Mouse (Mus musculus): ENCODE data around the gene Pip4p1.
"Not testable (repeated sequence)": the region's sequence is repeated elsewhere in the genome, so short reads cannot be mapped to it uniquely, and the experiment has no call there.

The Pip4p1 gene

GRCm38 (mm10) chr14:50938119-50938908 lies 7.7 kb upstream of the Pip4p1 start:
- no peak for DNase-seq

DNA sequence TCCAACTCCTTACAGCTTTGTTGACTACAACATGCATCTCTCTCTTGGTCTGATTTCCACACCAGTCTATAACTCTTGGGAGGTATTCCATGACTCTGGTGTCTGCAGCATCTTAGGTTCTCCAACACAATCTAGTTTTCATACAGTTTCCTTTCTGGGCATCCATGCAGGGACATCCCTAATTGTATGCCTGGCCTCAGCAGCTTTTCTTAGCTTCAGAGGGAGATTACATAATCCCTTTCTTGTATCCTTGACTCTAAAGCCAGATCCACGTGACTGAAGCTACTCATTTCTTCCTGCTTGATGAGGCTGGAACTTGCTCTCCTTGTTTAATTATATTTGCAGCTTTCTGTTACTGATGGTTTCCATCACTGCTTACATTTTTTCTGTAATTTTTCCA lies 6.0 kb upstream of the Pip4p1 start:
- DNase-seq: no peak

DNA sequence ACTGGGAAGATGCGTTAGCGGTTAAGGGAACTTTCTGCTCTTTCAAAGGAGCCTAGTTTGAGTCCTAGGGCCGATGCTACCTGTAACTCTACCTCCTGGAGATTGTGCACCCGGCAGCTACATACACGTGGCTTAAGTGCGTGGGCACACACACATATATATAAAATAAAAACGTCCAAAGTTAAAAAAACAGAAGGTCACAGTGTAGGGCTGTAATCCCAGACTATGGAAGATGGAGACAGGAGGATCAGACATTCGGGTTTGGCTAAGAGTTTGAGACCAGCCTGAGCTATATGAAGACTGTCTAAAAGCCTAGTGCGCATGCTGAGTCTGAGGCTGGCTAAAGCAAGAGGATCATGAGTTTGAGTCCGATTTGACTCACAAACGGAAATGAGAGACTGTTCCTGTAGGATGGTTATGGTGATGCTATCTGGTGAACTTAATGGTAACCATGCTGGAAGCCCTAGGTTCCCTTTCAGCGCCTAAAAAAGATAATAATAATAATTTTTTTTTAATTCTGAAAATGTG lies 901 bp upstream of the Pip4p1 start:
- DNase-seq: no peak

DNA sequence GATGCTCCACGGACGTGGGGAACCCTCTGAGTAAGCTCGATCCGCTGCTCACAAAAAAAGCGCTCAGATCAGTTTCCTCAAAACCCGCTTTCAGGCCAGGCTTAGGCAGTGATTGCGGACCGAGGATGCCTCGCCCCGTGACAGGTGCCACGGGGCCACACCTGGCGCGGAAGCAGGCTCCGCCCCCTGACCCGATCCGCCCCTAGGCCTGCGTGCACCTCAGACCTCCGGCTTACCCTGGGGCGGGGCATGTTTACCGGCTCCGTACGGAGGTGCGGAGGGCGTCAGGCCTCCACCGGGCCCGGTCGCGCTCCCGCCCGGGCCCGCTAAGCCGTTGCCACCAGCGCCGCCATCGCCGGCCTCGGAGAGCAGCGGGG lies 291 bp downstream of the Pip4p1 start:
- DNase-seq: peak in 1 of 2 experiments; percentile 85

DNA sequence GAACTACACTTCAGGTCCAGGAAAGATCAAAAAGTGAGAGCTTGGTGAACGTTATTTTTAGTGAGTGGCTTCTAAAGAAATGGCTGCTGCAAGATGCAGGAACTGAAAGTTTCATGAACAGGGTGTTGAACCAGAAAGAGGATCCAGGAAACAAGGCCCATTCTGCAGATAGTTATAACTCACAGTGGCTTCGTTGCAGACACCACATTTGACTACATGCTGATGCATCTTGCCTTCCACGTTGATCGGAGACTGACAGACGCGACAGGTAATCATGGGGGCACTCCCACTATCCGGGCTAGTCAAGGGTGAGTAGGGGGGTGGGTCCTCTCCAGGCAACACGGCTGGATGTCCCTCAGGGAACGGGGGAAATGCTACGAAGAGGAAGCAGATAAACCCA lies 705 bp downstream of the Pip4p1 start:
- no peak for DNase-seq

- no peak for DNase-seq
Measured at GRCm38 (mm10) chr14:50927366-50927765, 3.3 kb downstream of the Pip4p1 start.

DNA sequence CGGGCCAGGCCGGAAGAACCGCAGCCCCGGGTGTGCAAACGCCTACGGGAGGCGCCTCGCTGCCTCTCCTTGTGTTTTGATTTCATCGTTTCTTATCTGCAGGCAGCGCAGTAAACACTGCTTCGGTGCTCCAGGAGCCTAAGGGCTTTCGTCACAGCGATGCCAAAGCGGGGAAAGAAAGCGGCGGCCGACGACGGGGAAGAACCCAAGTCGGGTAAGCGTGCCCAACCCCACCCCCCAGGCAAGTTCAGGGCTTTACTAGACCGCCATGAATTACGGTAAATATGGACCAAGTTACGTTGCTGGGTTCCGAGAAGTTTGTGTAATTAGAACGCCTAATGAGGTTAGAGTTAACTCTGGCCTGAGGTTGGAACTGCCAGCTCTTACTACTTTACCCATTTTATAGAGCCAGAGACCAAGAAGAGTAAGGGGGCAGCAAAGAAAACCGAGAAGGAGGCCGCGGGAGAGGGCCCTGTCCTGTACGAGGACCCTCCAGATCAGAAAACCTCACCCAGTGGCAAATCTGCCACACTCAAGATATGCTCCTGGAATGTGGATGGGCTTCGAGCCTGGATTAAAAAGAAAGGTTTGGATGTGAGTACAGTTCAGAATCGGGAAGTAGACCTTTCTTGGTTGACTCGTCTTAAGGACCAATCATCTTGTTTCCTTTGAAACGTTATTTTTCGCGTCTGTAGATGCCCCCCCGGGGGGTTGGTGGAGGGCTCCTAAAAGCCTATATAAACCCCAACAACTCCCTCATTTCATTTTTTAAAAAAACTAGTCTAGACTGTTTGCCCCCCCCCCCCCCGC lies 5.3 kb downstream of the Pip4p1 start:
- no peak for DNase-seq

- peak; percentile 97 for DNase-seq
Measured at GRCm38 (mm10) chr14:50924281-50925064, 6.2 kb downstream of the Pip4p1 start, which contains the start of the genes Osgep and Apex1. Gene Osgep, minus strand, starts transcription at chr14:50924893. Gene Apex1, plus strand, starts transcription at chr14:50924968.

DNA sequence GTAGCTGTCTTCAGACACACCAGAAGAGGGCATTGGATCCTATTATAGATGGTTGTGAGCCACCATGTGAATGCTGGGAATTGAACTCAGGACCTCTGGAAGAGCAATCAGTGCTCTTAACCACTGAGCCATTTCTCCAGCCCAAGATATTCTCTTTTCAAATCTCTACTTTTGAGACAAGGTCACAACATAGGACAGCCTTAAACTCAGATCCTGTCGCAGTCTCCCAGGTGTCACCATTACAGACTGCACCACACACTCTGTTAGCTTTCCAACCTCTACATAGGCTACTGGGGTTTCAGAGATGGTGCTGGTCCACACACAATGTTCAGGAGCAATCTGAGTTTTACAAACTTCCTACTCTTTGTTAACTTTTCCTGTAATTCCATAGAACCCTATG lies 7.2 kb downstream of the Pip4p1 start:
- DNase-seq: not testable (repeated sequence)

- no peak for DNase-seq
Measured at GRCm38 (mm10) chr14:50911356-50911755, 19.3 kb downstream of the Pip4p1 start.

- no peak for DNase-seq
Measured at GRCm38 (mm10) chr14:50908126-50908525, 22.5 kb downstream of the Pip4p1 start.

GRCm38 (mm10) chr14:50905327-50905726 lies 25.3 kb downstream of the Pip4p1 start:
- not testable (repeated sequence) for DNase-seq

GRCm38 (mm10) chr14:50904828-50905129 lies 25.9 kb downstream of the Pip4p1 start:
- DNase-seq: no peak

DNA sequence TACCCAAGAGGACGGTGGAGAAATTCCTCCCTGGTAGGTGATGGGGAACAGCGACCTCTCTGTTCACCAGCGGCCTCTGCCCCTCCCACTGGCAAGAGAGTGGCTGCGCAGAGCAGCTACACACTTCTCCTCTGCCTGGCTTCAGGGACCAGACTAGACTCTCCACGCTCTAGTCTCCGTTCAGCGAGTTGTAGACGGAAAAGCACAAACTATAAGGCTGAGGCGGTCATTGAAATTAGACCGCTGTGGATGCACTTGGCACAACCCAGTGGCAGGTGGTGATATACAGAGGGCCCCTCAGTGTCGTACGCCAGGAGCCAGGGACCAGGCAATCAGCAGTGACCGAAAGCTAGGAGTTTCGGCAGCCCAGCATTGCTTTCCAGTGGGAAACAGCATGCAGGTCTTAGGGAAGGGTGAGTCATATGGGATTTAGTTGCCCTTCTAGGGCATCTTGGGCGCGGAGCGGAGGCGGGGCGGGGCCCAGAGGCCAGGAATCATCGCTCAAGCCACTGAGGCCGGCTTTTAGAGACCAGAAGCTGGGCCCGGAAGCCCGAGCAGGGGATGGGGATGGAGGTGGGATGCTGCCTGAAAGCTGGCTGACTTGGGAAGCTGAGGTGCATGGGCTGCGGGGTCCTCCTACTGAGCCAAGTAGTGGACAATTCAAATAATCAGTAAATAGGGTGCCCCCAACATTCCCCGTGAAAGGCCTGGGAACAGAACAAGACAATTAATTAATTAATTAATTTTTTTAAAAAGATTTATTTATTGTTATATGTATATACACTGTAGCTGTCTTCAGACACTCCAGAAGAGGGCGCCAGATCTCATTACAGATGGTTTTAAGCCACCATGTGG lies 26.5 kb downstream of the Pip4p1 start:
- peak; percentile 69 to 81 for DNase-seq

DNA sequence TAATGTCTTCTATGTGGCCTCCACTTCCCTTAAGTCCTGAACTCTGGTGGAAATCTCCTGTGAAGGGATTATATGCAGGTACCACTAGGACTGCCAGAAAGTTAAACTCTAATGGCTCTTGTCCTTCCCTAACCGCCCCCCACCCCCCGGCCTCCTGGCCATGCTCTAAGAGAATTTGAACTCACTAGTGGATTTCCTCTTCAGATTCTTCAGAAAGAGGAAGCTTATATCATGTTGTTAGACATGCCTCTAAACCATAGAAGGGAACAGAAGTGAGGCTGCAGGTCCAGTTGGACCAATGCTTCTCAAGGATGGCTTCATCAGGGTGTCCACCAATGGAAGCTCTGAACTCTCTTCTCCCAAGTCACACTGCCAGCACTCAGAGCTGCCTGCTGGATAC lies 32.7 kb downstream of the Pip4p1 start:
- DNase-seq: not testable (repeated sequence)

DNA sequence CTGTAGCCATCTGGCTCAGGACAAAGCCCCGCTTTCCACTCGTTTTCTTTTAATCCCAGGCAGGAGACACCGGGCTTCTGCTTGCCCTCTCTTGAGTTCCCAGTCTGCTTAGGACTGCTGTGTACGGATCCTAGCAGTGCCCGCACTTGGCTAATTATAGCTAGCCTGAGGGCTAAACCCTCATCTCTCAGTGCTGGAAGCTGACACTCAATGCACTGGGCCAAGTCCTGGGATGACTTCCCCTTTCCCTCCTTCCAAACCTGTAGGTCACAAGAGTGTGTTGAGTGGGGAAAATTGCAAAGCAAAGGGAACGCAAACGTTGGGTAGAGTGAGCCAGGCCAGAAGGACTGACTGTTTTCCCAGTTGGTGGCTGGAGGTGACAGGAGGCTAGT lies 33.3 kb downstream of the Pip4p1 start, which contains the start of gene Klhl33:
TSS of gene Klhl33 (minus strand) at position 134 of the 392 bp plus-strand sequence.
- DNase-seq: peak; percentile 57 to 64

- DNase-seq: peak; percentile 73 to 80
Measured at GRCm38 (mm10) chr14:50896747-50897373, 33.8 kb downstream of the Pip4p1 start.

DNA sequence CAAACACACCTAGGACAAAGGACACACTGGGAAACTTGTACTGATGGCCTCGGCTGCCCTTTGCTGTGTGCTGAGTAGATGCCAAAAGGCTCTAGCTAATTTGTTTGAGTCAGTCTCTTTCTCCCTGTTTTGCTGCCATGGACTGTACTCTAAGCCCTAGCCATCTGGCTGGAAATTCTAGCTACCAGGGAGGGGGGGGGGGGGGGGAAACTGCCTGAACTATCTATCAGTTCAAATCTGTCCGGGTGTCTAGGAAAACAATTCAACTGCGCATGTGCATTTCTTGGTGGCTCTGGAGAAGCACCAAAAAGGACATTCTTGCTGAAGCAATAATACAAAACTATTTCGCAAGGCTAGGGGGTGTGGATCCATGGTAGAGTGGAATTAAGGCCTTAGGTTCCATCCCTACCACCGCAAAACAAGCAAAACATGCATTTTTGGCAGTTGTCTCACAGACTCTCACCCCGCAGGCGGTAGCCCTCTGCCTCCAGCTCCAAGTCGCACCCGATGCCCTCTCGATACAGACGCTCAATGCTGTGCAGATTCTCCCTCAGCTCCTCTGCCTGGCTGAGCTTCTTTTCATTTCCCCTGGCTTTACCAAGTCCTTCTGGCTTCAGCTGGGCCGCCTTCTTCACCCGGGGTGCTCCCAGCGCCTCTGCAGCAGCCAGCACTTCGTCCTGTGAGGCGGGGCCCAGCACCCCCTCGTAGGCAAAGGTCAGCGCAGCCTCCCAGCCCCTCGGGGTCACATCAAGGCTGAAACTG lies 34.5 kb downstream of the Pip4p1 start:
- peak; percentile 75 to 83 for DNase-seq

GRCm38 (mm10) chr14:50895407-50895806 lies 35.2 kb downstream of the Pip4p1 start:
- peak; percentile 9 to 17 for DNase-seq

All from cerebellum, postnatal 25 days (tissue).